Mouse (Mus musculus) liver, postnatal 0 days (tissue): Measurements from ENCODE around the gene Tmem189. TPM values are rescaled to one million over a fixed set of nuclear protein-coding genes. Genes with fewer than 3 reads are reported as not detected.

Experiments
- ATAC-seq: fragments of 200-750 bp; cut with Nextera tagmentation; 2 replicates; pipeline ENCODE4 v1.8.0; 2017; ENCODE audit warnings: mild to moderate bottlenecking, moderate library complexity
- DNase-seq: peaks from one replicate; pipeline ENCODE4 v3.0.0-alpha.2; 2016
- H3K27ac ChIP-seq: fragments of 300-500 bp; sonication (generic); 2 replicates; pipeline ENCODE4 v1.5.1; 2014; ENCODE audit warnings: antibody characterized with exemption, moderate library complexity, mild to moderate bottlenecking, low read depth
- H3K27me3 ChIP-seq: fragments of 300-500 bp; sonication (generic); 2 replicates; pipeline ENCODE4 v1.6.1; 2014; ENCODE audit warnings: low read length, control low read depth, mixed read lengths; ENCODE audit not compliant: insufficient read depth
- H3K36me3 ChIP-seq: fragments of 300-500 bp; sonication (generic); replicated peaks from 2 replicates; pipeline ENCODE4 v1.6.1; 2014; ENCODE audit warnings: mild to moderate bottlenecking, control low read depth, low read length, moderate library complexity, mixed read lengths; ENCODE audit not compliant: insufficient read depth
- H3K4me1 ChIP-seq: fragments of 300-500 bp; sonication (generic); 2 replicates; pipeline ENCODE4 v1.6.1; 2014; ENCODE audit warnings: antibody characterized with exemption, mild to moderate bottlenecking, control low read depth; ENCODE audit not compliant: insufficient read depth
- H3K4me2 ChIP-seq: fragments of 300-500 bp; sonication (generic); 2 replicates; pipeline ENCODE4 v1.6.1; 2014; ENCODE audit warnings: low read depth, mild to moderate bottlenecking, low read length, moderate library complexity, mixed read lengths
- H3K4me3 ChIP-seq: fragments of 300-500 bp; sonication (generic); 2 replicates; pipeline ENCODE4 v1.5.1; 2014; ENCODE audit warnings: low read depth, low read length
- H3K9ac ChIP-seq: fragments of 300-500 bp; sonication (generic); replicated peaks from 2 replicates; pipeline ENCODE4 v1.6.1; 2014; ENCODE audit warnings: mild to moderate bottlenecking, moderate library complexity
- H3K9me3 ChIP-seq: fragments of 300-500 bp; sonication (generic); 2 replicates; pipeline ENCODE4 v1.6.1; 2016; ENCODE audit warnings: mild to moderate bottlenecking, control low read depth, low read length, mixed read lengths
- CTCF ChIP-seq: sonication (generic); IDR thresholded peaks from 2 replicates; pipeline ENCODE4 v1.5.1; 2016; ENCODE audit warnings: antibody characterized with exemption, low read depth
- EP300 ChIP-seq: IDR thresholded peaks from 2 replicates; pipeline ENCODE4 v1.6.1; 2016; ENCODE audit warnings: antibody characterized with exemption, low read depth, mild to moderate bottlenecking
- WGBS: fragments of 180-500 bp; shearing (Covaris S2); extraction: QIAGEN DNeasy Blood & Tissue Kit; methylation state at CpG from one replicate; pipeline ENCODE4 v1.1.7; 2014; ENCODE audit not compliant: insufficient replicate concordance; 5-methylcytosine and 5-hydroxymethylcytosine counted together
- polyA plus RNA-seq: library from polyadenylated mRNA; unstranded; fragments of >200 nt; fragmentation: Nextera tagmentation; extraction: Ambion mirVana; gene quantifications from 2 replicates; pipeline ENCODE4 v1.2.1, GENCODE M21; 2015

Gene Tmem189
- polyA plus RNA-seq, 1 experiment from 2014 or later, result 10.1 TPM

- Histone ChIP-seq H3K27me3 (no peaks in the 10 kb centered on the region), H3K9ac (no peak overlapping the region), H3K4me2 (no peak overlapping the region), H3K4me1 (no peaks in the 10 kb centered on the region), H3K27ac (no peak overlapping the region), H3K36me3 (peaks cover 21% of the 10 kb centered on the region), H3K9me3 (no peaks in the 10 kb centered on the region), H3K4me3 (no peak overlapping the region)
- 28% methylated on average over 11 of the region's 11 CpGs for WGBS
- TF ChIP-seq CTCF, result peak; percentile 99
- no peak for TF ChIP-seq EP300
- ATAC-seq (peak; percentile 82), DNase-seq (peak; percentile 92)
Measured at GRCm38 (mm10) chr2:167605178-167605794, 84.3 kb downstream of the Tmem189 start.

- 0 out of 2 replicates have a peak, but pooled peaks cover 2% of the 10 kb centered on the region for H3K27me3 ChIP-seq
- no peak for DNase-seq
- no peak for ATAC-seq
Measured at GRCm38 (mm10) chr2:167602978-167603377, 86.6 kb downstream of the Tmem189 start.

GRCm38 (mm10) chr2:167602364-167602763, 87.3 kb downstream of the Tmem189 start:
- no peaks in the 10 kb centered on the region for H3K9me3 ChIP-seq
- H3K27me3 ChIP-seq, result 0 out of 2 replicates have a peak, but pooled peaks cover 2% of the 10 kb centered on the region
- ATAC-seq (no peak), DNase-seq (no peak)
- H3K36me3 ChIP-seq, result peaks cover 5% of the 10 kb centered on the region; the same call in 1 of the 2 replicates
- H3K27ac ChIP-seq, result no peak overlapping the region
- 83% methylated on average over 2 of the region's 2 CpGs for WGBS
- TF ChIP-seq EP300 (no peak), CTCF (no peak)
- no peak overlapping the region for H3K4me3 ChIP-seq
- H3K4me1 ChIP-seq, result 0 out of 2 replicates have a peak, but pooled peaks cover 4% of the 10 kb centered on the region
- no peak overlapping the region for H3K4me2 ChIP-seq
- no peak overlapping the region for H3K9ac ChIP-seq

More at GRCm38 (mm10) chr2:167602978-167603377, 86.6 kb downstream of the Tmem189 start:
- WGBS, result 52% methylated on average over 5 of the region's 5 CpGs
- no peaks in the 10 kb centered on the region for H3K9me3 ChIP-seq
- no peak overlapping the region for H3K4me3 ChIP-seq
- peaks cover 8% of the 10 kb centered on the region; the same call in 1 of the 2 replicates for H3K36me3 ChIP-seq
- TF ChIP-seq EP300, result no peak
- TF ChIP-seq CTCF, result peak; percentile 54
- H3K4me2 ChIP-seq, result no peak overlapping the region
- H3K4me1 ChIP-seq, result no peaks in the 10 kb centered on the region
- no peak overlapping the region for H3K9ac ChIP-seq
- no peak overlapping the region for H3K27ac ChIP-seq

GRCm38 (mm10) chr2:167600481-167600995, 89.1 kb downstream of the Tmem189 start:
- H3K4me3 ChIP-seq, result no peak overlapping the region
- 0 out of 2 replicates have a peak, but pooled peaks cover 2% of the 10 kb centered on the region for H3K27me3 ChIP-seq
- H3K9me3 ChIP-seq, result no peaks in the 10 kb centered on the region
- H3K4me1 ChIP-seq, result 0 out of 2 replicates have a peak, but pooled peaks cover 4% of the 10 kb centered on the region
- 70% methylated on average over 8 of the region's 8 CpGs for WGBS
- H3K9ac ChIP-seq, result no peak overlapping the region
- H3K36me3 ChIP-seq, result no peaks in the 10 kb centered on the region
- DNase-seq (no peak), ATAC-seq (no peak)
- TF ChIP-seq EP300 (no peak), CTCF (no peak)
- H3K27ac ChIP-seq, result no peak overlapping the region
- H3K4me2 ChIP-seq, result no peak overlapping the region

DNA sequence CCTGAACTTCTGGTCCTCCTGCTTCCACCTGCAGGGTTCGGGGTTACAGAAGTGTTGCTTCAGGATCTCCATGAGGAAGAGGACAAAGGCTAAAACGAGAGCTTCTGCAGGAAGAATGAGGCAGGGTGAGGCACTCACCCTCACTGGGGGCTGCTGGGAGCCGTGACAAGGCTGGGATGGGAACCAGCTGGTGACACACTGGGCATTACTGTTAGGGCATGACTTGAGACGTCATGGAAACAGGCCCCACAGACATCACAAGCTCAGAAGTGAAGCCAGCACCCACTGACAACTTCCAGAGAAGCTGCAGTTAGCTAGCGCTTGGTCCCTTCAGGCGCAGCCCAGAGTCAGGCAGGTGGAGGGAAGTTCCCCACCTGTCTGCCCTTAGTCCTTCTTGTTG, 89.7 kb downstream of the Tmem189 start:
- Histone ChIP-seq H3K9ac (no peak overlapping the region), H3K36me3 (no peaks in the 10 kb centered on the region), H3K27me3 (0 out of 2 replicates have a peak, but pooled peaks cover 2% of the 10 kb centered on the region), H3K9me3 (no peaks in the 10 kb centered on the region), H3K4me2 (no peak overlapping the region), H3K4me3 (no peak overlapping the region), H3K27ac (no peak overlapping the region), H3K4me1 (0 out of 2 replicates have a peak, but pooled peaks cover 4% of the 10 kb centered on the region)
- TF ChIP-seq EP300 (no peak), CTCF (no peak)
- WGBS, result 68% methylated on average over 6 of the region's 6 CpGs
- ATAC-seq, result no peak
- DNase-seq, result no peak

- WGBS, result 67% methylated on average over 5 of the region's 5 CpGs
- H3K27me3 ChIP-seq, result 0 out of 2 replicates have a peak, but pooled peaks cover 2% of the 10 kb centered on the region
- H3K4me3 ChIP-seq, result no peak overlapping the region
- H3K9me3 ChIP-seq, result no peaks in the 10 kb centered on the region
- no peaks in the 10 kb centered on the region for H3K36me3 ChIP-seq
- no peak overlapping the region for H3K9ac ChIP-seq
- no peak overlapping the region for H3K27ac ChIP-seq
- no peak for TF ChIP-seq EP300
- no peak for TF ChIP-seq CTCF
- ATAC-seq (no peak), DNase-seq (no peak)
- no peak overlapping the region for H3K4me2 ChIP-seq
- H3K4me1 ChIP-seq, result 0 out of 2 replicates have a peak, but pooled peaks cover 4% of the 10 kb centered on the region
Measured at GRCm38 (mm10) chr2:167599195-167599594, 90.4 kb downstream of the Tmem189 start.
